Mouse (Mus musculus) lung, embryonic 14.5 days (tissue): ENCODE data around the gene Nab2. TPM values are rescaled to one million over a fixed set of nuclear protein-coding genes. Genes with fewer than 3 reads are reported as not detected.

Experiments
- ATAC-seq: fragments of 200-750 bp; cut with Nextera tagmentation; 2 replicates; pipeline ENCODE4 v1.8.0; 2017; ENCODE audit warnings: mild to moderate bottlenecking, moderate TSS enrichment, moderate library complexity; ENCODE audit not compliant: insufficient read depth
- DNase-seq: peaks from one replicate; pipeline ENCODE4 v3.0.0-alpha.2; 2015
- H3K27ac ChIP-seq: fragments of 300-500 bp; sonication (generic); 2 replicates; pipeline ENCODE4 v1.5.1; 2014; ENCODE audit warnings: low read depth, mild to moderate bottlenecking, moderate library complexity
- H3K27me3 ChIP-seq: fragments of 300-500 bp; sonication (generic); 2 replicates; pipeline ENCODE4 v1.6.1; 2014; ENCODE audit warnings: low read length, control low read depth; ENCODE audit not compliant: insufficient read depth
- H3K36me3 ChIP-seq: fragments of 300-500 bp; sonication (generic); 2 replicates; pipeline ENCODE4 v1.6.1; 2014; ENCODE audit warnings: control low read depth; ENCODE audit not compliant: insufficient read depth
- H3K4me1 ChIP-seq: fragments of 300-500 bp; sonication (generic); 2 replicates; pipeline ENCODE4 v1.6.1; 2014; ENCODE audit warnings: antibody characterized with exemption, control low read depth; ENCODE audit not compliant: insufficient read depth
- H3K4me2 ChIP-seq: fragments of 300-500 bp; sonication (generic); 2 replicates; pipeline ENCODE4 v1.6.1; 2014; ENCODE audit warnings: mild to moderate bottlenecking
- H3K4me3 ChIP-seq: fragments of 300-500 bp; sonication (generic); 2 replicates; pipeline ENCODE4 v1.5.1; 2014; ENCODE audit warnings: low read depth, low read length
- H3K9ac ChIP-seq: fragments of 300-500 bp; sonication (generic); 2 replicates; pipeline ENCODE4 v1.6.1; 2014
- H3K9me3 ChIP-seq: fragments of 300-500 bp; sonication (generic); 2 replicates; pipeline ENCODE4 v1.6.1; 2016; ENCODE audit warnings: low read depth, low read length, control low read depth
- CTCF ChIP-seq: IDR thresholded peaks from 2 replicates; pipeline ENCODE4 v1.5.1; 2016; ENCODE audit warnings: antibody characterized with exemption, low read depth
- WGBS: fragments of 180-500 bp; shearing (Covaris S2); extraction: QIAGEN DNeasy Blood & Tissue Kit; methylation state at CpG from one replicate; pipeline ENCODE4 v1.1.7; 2014; 5-methylcytosine and 5-hydroxymethylcytosine counted together
- polyA plus RNA-seq: library from polyadenylated mRNA; unstranded; fragments of >200 nt; fragmentation: Nextera tagmentation; extraction: Ambion mirVana; gene quantifications from 2 replicates; pipeline ENCODE4 v1.2.1, GENCODE M21; 2014

Nab2 gene
- polyA plus RNA-seq, 1 experiment from 2014 or later: 13.5 TPM

DNA sequence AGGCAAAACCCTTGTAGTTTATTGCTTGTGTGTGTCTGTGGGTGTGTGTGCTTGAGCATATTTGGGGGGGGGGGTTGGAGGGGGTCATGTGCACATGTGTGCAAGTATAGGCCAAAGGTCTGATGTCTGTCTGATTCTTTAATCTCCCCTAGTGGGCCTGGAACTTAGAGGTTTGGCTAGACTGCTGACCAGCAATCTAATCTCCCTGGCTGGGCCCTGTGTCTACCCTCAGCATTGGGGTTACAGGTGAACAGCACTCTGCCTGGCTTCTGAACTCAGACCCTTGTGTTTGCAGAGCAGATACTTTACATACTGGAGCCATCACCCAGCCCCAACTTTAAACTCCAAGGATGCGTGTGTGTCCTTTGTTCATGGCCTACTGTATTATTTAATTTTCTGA lies 10.8 kb upstream of the Nab2 start:
- 79% methylated on average over 1 of the region's 1 CpGs for WGBS
- no peak for DNase-seq
- no peaks in the 10 kb centered on the region for H3K27me3 ChIP-seq
- H3K4me1 ChIP-seq: no peaks in the 10 kb centered on the region
- H3K4me2 ChIP-seq: no peak overlapping the region
- no peak for TF ChIP-seq CTCF
- H3K36me3 ChIP-seq: no peaks in the 10 kb centered on the region
- H3K9ac ChIP-seq: peak overlapping the region; percentile 0; the same call in 1 of the 2 replicates
- no peak overlapping the region for H3K27ac ChIP-seq
- no peak overlapping the region for H3K4me3 ChIP-seq
- no peaks in the 10 kb centered on the region for H3K9me3 ChIP-seq
- no peak for ATAC-seq

DNA sequence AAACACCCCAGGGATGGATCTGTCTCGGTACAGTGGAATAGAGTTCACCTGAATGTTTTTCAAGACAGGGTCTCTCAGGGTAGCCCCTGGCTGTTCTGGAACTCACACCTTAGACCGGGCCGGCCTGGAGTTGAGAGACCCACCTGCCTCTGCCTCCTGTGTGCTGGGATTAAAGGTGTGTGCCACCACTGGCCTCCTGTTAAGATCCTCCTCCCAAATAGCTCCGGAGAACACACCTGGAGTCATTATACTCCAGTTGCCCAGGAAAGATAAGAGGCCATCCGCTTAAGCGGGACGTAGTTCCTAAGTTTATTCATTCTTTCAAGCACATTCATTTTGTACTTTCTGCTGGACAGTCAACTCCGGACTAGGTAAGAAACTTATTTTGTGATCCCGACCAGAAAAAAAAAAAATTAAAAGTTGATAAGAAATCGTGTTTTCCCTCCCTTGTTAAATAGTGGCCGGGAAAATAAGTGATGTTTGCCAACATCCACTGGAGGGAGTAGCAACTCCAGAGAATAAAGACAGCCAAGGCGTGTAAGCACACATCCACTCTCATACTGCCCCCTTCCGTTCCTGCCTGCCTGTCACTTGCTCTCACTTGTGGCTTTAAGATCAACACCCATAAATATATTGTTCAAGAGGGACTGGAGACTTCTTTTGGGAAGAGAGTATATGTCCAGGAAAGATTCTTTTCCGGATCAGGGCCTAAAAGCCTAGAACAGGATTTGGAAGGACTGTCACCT lies 9.4 kb upstream of the Nab2 start:
- H3K27ac ChIP-seq: no peak overlapping the region; the same call in 1 of the 2 replicates
- H3K36me3 ChIP-seq: no peaks in the 10 kb centered on the region
- H3K9ac ChIP-seq: peak overlapping the region; percentile 65
- H3K4me1 ChIP-seq: no peaks in the 10 kb centered on the region
- no peaks in the 10 kb centered on the region for H3K9me3 ChIP-seq
- peak; percentile 26; the same call in 1 of the 2 replicates for ATAC-seq
- H3K27me3 ChIP-seq: no peaks in the 10 kb centered on the region
- WGBS: 7% methylated on average over 14 of the region's 14 CpGs
- H3K4me2 ChIP-seq: peak overlapping the region; percentile 94
- TF ChIP-seq CTCF: peak; percentile 91
- H3K4me3 ChIP-seq: peak overlapping the region; percentile 77
- DNase-seq: peak; percentile 91

DNA sequence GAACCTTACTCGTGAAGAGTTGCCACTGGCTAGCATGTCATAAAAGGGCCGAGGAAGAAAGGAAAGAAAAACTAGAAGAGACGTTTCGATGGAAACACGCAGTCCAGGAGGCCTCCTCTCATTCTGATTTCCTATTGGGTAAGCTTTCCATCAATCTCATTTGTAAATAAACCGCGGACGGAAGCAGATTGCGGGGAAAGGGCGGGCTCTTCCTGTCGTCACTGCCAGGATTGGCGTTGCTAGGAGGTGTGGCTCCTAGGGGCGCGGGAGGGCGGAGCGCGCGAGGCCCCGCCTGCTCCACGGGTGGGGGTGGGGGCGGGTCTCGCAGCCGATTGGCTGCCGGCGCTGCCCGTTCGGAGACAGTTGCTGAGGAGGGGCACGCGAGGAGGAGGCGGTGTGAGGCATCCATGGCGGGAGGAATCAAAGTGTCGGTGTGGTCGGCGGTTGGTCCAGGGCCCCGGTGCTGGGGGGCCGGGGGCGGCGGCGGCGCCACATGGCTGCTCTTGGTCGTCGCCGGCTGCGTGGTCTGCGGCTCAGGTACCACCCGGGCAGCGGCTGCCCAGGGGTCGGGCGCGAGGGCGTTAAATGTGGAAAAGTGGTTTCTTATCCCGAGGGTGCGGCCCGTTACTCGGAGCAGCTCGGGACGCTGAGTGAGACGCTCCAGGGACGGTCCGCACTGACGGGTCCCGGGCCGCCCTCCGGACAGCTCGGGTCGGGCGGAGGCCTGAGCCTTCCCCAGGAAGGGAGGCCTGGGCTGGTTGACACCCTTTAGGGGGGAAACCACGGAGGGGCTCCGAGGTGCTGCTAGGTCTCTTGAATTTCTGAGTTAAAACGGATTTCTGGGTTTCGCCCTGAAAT lies 8.6 kb upstream of the Nab2 start:
- ATAC-seq (peak; percentile 93), DNase-seq (peak; percentile 99)
- Histone ChIP-seq H3K4me2 (peak overlapping the region; percentile 94), H3K27ac (peak overlapping the region; percentile 67), H3K9me3 (no peaks in the 10 kb centered on the region), H3K27me3 (no peaks in the 10 kb centered on the region), H3K36me3 (no peaks in the 10 kb centered on the region), H3K4me3 (peak overlapping the region; percentile 77), H3K4me1 (no peaks in the 10 kb centered on the region), H3K9ac (peak overlapping the region; percentile 65)
- TF ChIP-seq CTCF: no peak
- under 1% methylated on average over 69 of the region's 71 CpGs for WGBS

DNA sequence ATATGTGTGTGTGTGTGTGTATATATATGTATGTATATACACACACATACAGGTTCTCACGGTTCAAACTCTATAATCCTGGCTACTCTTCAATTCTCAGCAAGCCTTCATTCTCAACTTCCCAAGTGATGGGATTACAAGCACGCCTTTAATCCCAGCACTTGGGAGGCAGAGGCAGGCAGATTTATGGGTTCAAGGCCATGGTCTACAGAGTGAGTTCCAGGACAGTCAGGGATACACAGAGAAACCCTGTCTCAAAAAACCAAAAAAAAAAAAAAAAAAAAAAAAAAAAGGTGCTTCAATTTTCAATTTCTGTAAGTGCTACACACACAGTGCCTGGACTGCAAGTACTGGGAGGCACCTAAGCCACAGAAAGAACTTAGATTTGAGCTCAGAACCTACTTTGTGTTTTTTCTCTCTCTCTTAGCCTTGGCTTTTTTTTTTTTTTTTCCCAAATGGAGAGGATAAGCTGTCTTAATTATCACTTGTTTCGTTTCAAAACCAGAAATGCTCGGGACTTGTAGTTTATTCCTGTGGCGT lies 7.6 kb upstream of the Nab2 start:
- Histone ChIP-seq H3K27me3 (no peaks in the 10 kb centered on the region), H3K4me2 (peak overlapping the region; percentile 55), H3K4me3 (peak overlapping the region; percentile 77), H3K27ac (peak overlapping the region; percentile 51), H3K9me3 (no peaks in the 10 kb centered on the region), H3K9ac (peak overlapping the region; percentile 31; the same call in 1 of the 2 replicates), H3K4me1 (no peaks in the 10 kb centered on the region), H3K36me3 (no peaks in the 10 kb centered on the region)
- no peak for TF ChIP-seq CTCF
- 38% methylated on average over 5 of the region's 5 CpGs for WGBS
- ATAC-seq (no peak), DNase-seq (no peak)

DNA sequence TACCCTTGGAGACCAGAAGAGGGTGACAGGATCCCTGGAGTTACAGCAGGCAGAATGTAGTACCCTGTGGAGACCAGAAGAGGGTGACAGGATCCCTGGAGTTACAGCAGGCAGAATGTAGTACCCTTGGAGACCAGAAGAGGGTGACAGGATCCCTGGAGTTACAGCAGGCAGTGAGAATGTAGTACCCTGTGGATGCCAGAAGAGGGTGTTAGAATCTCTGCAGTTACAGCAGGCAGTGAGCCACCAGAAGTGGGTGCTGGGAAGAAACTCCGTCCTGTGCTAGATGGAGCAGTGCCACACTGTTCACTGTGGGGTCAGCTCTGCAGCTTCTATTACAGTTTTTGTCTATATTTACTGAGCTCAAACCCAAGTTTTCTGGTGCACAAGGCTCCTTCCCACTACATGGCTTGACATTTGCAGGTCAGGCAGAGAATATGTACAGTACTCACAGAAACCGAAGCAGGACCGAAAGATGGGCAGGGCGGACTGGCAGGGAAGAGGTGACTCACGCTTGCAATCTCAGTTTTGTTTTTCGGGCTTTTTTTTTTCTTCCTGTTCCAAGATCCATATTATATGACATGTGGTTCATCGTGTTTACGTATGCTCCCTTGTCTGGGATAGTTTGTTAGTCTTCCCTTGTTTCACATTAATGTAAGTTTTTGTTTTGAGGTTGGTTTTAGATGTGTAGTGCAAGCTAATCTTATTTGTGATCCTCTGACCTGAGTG lies 6.6 kb upstream of the Nab2 start:
- Histone ChIP-seq H3K4me2 (no peak overlapping the region), H3K9me3 (no peaks in the 10 kb centered on the region), H3K4me3 (no peak overlapping the region), H3K27me3 (no peaks in the 10 kb centered on the region), H3K27ac (peak overlapping the region; percentile 20; the same call in 1 of the 2 replicates), H3K4me1 (no peaks in the 10 kb centered on the region), H3K36me3 (no peaks in the 10 kb centered on the region), H3K9ac (no peak overlapping the region)
- ATAC-seq (no peak), DNase-seq (peak; percentile 91)
- WGBS: 86% methylated on average over 8 of the region's 8 CpGs
- TF ChIP-seq CTCF: peak; percentile 100

DNA sequence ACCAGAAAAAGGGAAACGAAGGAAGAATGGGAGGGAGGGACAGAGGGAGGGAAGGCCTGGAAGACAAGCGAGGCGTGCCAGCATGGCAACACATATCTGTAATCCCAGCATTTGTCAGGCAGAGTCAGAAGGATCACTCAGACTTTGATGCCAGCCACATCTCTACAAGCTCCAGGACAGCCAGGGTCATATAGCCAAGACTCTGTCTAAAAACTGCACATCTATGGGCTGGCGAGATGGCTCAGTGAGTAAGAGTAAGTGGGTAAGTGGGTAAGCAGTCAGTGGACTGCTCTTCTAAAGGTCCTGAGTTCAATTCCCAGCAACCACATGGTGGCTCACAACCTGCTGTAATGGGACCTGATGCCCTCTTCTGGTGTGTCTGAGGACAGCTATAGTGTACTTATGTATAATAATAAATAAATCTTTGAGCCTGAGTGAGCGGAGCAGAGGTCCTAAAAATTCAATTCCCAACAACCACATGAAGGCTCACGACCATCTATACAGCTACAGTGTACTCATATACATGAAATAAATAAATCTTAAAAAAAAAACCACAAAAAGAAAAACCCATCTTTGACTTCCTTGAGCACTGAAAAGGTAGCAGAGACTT lies 5.8 kb upstream of the Nab2 start:
- DNase-seq: no peak
- WGBS: 90% methylated on average over 6 of the region's 6 CpGs
- Histone ChIP-seq H3K27ac (no peak overlapping the region), H3K27me3 (no peaks in the 10 kb centered on the region), H3K9me3 (no peaks in the 10 kb centered on the region), H3K4me3 (no peak overlapping the region), H3K36me3 (no peaks in the 10 kb centered on the region), H3K4me1 (peaks cover 7% of the 10 kb centered on the region; the same call in 1 of the 2 replicates), H3K4me2 (no peak overlapping the region), H3K9ac (no peak overlapping the region)
- TF ChIP-seq CTCF: no peak
- ATAC-seq: no peak
